Mouse (Mus musculus) left cerebral cortex, adult 8-10 months (tissue): Measurements from ENCODE around the gene Crispld2. TPM values are rescaled to one million over a fixed set of nuclear protein-coding genes. Genes with fewer than 3 reads are reported as not detected.

Source experiments
- DNase-seq, 2 experiments: peaks; one replicate each; pipeline ENCODE4 v3.0.0; 2022; ENCODE audit warnings: low spot score in 2 of 2
- total RNA-seq, 4 experiments: library from RNA; stranded (reverse); gene quantifications; 2 replicates each; pipeline ENCODE4 v1.2.4; 2022

Gene Crispld2
- total RNA-seq, 4 experiments from 2014 or later = 2.3 to 2.9 (median 2.5) TPM

DNA sequence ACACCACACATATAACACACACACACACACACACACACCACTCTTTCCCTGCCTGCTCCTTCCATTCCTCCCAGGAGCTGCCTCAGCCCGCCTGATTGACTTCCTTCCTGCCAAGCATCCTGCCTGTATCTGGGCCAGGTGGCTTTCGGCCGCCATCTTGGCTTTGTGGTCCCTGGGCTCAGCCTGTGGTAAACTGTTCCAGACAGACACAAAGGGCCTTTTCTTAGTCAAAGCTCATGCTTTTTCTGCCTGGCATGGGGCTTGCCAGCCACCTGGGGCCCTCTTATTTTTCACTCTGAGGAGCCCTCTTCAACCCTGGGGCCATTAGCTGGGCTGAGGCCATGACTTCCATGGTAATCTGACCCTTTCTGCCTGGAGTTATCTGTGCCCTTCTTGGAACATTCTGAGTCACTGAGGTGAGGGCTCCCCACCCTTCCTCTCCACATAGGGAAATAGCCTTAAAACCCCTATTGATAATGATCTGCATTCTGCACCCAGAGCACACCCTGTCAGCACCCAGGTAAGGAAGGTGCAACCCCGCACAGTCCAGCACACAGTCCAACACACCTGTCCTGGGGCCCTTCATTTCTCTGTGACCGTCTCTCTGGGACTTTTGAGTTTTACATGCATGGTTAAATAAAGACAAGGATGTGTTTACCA lies 40.4 kb downstream of the Crispld2 start:
- no peak for DNase-seq

DNA sequence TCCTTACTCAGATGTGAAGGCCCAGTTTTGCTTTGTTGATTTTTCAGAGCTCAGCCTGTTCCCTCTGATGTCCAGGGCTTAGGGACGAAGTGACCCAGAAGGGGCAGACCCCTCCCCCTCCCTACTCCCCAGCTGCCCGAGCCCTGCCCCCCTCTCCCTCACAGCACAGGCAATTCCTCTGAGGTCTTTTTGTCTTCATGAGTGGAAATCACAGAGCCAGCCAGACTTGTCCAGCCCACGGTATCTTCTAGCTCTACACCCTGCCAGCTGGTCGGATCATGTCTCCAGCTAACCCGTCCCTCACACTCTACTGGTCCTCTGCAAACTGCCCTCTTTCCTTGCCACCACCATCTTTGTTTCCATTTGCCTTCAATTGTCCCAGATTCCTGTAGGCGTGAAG lies 42.2 kb downstream of the Crispld2 start:
- DNase-seq = no peak

DNA sequence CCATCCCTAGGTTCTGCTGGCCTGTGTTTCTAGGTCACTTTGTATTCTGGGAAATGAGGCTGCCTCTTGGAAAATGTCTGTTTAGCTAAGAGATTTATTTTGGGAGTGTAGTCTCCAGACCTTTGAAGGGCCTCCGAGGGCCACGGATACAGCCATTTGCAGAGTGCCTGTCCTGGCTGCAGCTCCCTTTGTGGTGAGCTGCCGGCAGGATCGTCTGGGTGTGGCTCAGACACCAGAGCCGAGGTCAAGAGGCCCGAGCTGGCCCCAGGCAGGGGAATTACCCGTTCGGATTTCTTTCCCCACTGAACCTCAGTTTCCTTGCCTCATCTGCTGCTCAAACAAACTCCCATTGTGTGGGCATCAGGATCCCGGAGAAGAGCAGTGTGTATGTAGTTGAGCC lies 43.9 kb downstream of the Crispld2 start:
- DNase-seq = no peak

DNA sequence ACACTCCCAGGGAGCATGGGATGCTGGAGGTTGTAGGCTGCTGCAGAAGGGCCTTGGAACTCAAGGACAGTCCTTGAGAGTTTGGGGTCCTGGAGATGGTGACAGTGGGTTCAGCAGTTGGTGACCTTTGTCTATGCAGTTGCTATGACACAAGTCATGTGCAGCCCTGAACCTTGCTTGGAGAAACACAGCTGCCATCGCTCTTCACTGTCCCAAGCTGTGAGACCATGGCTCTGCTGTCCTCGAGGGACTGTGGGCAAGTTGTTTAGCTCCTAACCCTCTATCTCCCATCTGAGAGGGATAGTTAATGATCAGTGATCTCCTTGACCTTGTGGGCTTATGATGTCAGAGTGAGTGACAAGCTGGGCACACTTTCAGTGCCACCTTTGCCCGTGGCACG lies 44.3 kb downstream of the Crispld2 start:
- no peak for DNase-seq

DNA sequence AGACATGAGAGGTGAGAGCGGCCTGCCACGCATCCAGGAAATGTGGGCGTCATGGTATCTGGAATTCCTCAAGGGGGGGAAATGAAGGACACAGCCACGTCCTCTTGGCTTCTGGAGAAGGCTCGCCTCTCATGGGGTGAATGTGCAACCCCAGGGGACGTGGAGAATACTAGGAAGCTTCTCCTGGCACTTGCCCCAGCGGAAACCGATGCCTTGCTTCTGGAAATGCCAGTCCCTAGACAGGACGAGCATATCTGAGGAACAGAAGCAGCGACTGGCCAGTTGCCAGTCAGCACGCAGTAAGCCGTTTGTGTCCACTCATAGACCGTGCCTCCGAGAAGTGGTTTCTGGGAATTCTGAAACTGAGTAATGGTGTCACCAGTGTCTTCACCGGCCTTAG lies 45.0 kb downstream of the Crispld2 start:
- DNase-seq = no peak

DNA sequence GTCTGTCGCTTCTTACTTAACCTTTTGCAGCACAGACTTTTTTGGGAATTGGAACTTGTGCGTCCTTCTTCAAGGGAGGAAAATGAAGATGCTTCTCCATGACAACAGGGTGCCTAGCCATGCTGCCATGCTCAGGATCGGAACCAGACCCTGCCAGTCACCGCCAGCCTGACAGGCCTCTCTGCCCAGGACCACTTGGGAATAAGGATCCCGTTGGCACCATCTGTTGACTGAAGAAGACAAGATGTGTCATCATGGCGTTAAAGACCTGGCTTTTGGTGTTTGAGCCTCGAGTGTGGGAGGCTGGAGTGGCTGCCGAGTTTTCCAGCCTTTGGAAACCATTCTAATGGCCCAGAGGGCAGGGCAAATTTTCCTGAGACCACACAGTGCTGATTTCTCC lies 45.4 kb downstream of the Crispld2 start:
- no peak for DNase-seq

DNA sequence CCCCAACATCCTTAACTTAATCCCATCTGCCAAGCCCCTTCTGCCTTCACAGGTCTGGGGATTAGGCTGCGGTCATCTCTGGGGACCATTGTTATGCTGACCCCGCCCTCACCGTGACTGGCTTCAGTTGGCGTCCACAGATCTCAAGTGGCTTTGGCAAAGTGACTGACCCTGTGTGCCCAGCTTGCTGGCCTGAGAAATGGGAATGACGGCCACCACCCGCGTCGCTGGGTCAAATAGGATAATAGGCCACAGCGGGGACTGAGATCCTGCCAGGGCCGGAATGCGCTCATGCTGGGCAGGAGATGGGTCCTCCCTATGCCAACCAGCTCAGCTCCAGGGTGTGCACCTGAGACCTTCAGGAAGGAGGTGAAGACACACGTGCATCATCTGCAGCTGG lies 46.5 kb downstream of the Crispld2 start:
- no peak for DNase-seq

DNA sequence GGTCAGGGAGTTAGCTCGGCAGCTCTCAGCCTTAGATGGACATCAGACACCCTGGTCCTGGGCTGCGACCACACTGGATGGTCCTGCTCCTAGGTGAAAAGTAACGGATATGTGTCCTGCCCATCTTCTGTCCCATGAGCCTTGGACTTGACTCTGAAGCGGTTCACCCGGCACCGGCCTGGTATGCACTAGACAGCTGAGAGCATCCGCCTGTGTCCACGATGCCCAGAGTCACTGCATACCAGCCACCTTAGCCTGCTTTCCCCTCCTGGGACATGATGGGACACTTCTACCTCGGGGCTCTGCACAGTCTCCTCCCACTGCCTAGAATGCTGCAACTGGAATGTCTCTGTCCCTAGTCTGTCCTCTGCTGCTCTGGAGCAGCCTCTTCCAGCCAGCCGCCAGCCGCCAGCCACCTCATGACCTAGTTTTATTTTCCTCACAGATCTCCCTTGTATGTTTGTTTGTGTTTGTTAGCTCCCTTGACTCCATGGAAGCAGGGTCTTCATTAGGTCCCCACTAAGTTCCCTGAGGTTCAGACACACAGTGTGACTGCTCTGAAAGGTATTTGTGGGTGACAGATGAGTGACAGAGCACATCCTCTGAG lies 47.2 kb downstream of the Crispld2 start:
- no peak for DNase-seq

DNA sequence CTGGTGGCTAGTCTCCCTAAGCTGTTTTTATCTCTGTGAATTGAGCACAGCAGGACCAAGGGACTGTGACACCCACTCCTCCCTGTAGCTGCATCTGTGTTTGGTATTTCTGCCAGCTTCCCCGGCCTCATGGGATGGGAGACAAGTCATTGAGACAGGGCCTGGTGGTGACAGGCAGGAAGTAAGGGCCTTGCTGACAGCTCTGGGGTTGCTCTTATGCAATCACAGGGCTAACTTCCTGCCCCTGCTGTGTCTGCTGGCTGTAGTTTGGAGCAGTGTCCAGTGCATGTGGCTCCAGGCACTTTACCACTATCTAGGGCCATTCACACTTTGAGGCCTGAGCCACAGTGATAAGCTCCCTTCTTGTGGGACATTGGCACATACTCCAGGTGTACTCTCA lies 48.6 kb downstream of the Crispld2 start:
- DNase-seq = peak in 1 of 2 experiments; percentile 39

DNA sequence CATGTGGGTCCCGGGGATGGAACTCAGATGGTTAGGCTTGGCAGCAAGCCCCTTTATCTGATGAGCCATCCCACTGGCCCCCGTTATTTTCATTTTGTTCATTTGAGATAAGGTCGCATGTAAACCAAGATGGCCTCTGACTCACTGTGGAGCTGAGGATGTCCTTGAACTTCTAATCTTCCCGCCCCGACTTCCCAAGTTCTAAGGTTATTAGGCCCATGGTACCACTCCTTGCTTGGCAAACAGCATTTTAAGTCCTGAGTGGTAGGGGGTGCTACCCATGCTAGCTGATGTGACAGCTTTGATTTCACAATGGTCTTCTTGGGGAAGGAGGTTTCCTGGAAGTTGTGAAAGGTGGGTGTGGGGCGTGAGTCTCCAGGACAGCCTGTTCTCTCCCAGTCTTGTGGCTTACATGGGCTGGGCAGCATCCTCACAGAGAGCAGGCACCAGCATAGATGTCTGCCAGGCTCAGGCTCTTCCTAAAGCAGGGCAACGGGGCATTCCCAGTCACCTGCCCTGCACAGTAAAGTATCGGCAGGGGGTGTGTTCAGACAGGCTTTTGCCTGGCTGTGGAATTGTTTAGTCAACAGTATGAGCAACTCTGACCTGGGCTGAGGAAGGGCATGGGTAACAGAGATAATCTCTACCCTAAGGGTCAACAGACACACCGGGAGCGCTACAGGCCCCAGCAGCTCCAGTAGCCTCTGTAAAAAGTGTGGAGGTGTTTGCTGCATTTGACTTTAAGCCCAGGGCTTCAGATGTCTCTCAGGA lies 50.5 kb downstream of the Crispld2 start:
- DNase-seq = no peak

DNA sequence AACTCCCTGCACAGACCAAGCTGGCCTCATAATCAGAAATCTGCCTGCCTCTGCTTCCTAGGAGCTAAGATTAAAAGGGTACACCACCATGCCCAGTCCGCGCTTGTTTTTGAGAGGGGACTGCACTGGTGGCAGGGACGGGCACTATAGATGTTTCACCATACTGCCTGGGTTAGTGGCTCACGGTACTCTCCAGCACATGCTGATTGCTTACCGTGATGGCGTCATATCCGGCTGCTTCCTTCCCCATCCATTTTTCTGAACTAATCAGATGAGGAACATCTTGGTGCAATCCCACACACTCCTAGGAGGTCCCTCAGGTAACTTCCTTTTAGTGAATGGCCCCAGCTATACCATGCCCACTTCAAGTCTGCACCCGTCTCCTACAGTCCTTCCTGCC lies 52.7 kb downstream of the Crispld2 start:
- DNase-seq = no peak

DNA sequence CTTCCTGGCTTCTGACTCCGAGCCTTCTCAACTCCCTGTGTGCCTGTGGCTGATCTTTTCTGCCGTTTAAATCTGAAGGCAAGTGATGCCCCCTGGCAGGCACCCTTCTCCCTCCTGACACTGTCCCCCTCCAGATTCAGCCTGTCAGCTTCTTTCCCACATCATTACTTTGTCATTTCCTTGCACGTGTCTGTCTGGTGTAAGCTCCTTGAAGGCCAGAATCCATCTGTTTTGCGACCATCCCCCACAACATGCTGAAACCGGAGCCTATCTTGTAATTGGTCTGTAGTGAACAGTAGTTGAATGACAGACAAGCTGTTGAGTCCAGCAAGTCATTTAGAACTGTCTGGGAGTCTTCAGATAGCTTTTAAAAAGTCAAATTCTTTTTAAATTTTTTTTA lies 53.2 kb downstream of the Crispld2 start:
- no peak for DNase-seq

DNA sequence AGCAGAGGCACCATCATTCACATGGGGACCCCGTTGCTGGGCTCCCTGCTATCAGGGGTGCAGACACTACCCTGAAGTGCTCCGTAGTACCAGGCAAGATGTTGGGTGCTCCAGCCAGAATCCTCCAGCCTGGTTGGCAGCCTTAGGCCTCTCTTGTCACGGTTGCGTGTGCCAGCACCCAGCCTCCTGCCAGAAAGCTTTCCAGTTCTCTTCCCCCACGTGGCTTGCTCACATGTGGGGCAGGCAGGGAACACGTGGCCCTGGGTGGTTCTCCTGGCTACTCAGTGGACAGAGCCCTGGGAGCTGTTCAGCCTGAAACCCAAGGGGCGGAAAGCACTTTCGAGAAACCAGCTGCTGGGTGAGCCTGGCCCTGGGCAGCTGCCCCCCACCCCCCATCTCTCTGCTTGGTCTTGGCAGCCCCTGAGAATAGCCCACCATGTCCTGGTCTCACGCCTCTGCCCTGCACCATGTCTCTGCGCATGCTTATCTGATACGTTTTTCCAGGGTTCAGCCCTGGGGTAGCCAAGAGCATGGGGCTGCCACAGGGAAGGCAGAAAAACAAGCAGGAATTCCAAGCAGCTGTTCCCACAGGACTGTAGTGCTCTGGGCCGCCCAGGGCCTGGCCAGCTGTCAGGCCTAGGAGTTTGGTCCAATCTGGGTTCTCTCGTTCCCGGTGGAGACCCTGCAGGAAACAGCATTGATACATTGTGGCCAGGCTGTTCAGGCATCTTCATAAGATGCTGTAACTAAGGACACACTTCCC lies 54.2 kb downstream of the Crispld2 start:
- peak; percentile 66 to 92 for DNase-seq

DNA sequence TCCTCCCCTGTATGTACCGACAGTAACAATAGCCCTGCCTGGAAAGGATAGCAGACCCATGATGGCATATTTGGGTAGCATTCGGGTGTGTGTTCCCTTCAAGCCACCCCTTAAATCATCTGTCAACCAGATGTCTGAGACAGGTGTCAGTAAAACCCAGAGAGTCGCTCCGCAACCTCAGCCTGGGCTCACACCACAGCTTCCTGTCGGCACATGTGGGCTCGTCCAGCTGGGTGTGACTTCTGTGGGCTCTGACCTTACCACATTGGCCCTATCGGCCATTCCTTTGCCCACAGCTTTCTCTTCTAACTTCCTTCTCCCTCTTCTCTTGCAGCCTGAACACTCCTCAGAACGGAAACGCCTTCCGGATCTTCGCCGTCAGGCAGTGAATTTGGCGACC lies 57.7 kb downstream of the Crispld2 start:
- DNase-seq = no peak

DNA sequence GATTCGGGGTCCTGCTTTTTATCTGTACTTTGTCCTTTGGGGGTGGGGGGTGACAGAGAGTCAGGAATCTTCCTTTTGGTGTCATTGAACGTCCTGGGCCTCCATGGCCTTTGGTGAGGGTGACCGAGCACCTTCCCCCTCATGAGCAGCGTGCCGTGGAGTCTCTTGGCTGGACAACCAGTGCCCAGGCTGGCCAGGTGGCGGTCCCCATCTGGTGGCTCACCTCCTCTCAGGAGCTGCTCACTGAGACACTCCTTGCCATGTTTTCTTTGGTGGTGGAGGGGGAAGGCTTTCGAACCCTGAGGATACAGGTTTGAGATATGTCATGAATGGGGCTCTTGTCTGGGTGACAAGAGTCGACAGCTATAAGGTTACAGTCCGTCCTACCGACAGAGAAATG lies 58.1 kb downstream of the Crispld2 start:
- DNase-seq = no peak

DNA sequence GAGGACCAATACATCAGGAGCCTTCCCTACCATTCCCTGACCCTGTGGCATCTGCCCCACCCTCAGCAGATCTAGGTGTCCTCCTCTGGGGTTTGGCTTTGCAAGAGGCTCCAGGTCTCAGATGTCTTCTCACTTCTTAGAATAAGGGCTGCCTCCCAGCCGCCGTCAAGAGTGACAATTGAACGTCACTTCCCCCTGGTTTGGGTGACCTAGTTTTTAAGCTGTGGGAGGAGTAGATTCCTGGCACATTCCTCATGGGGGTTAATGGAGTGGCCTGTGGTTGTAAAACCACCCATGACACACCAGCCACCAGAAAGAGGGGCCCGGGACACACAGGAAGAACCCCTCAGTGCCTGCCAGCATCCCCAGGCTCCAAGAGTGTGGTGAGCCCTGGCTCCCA lies 58.8 kb downstream of the Crispld2 start:
- DNase-seq = no peak

DNA sequence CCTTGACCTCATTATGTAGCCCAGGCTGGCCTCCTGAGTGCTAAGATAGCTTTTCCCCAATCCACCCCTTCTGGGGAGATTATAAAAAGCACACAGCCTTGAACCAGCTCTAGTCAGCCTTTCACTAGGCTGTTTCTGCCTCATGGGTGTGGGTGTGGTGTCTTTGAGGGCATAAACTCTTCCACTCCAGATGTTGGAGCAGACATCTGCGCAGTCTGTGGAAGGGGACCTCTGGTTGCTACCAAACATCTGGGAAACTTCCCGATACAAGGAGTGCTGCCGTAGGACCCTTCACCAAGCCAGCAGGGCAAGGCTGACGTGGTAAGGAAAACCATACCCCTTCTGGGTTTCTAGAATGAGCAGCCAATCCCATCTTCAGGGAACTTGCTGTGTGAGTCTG lies 59.7 kb downstream of the Crispld2 start:
- DNase-seq = no peak

DNA sequence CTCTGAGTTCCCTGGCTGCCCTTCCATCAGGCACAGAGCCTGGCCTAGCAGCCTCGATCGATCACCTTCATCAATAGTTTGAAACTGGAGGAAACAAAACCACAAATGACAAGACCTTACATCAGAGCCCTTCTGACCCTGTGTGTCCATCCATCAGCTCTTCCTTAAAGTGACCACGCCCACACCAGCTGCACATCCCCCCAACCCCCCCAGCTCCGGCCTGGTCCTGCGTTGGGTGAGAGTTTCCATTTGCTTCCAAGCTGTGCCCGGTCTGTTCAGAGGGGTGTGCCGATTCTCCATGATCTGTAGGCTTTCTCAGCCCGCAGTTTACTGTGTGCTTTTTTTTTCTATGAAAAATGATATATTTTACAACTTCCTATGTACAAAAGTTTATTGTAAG lies 60.1 kb downstream of the Crispld2 start:
- no peak for DNase-seq

DNA sequence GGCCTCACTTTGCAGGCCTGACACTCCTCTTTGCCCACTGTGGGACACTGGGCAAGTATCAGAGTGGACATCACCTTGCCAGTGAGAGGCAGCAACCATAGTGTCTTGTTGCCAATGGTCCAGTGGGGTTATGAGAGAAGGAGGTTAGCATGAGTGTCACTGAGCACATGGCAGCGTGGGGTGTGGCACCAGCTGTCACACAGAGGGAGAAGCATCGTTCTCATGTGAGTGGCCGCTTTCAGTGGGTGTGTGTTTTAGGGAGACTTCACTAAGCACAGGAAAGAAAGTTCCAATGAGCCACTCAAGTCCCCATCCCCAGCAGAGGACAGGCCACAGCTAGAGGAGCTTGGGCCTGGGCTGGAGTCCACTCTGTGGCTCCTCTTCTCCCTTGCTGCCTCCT lies 62.6 kb downstream of the Crispld2 start:
- DNase-seq = no peak

DNA sequence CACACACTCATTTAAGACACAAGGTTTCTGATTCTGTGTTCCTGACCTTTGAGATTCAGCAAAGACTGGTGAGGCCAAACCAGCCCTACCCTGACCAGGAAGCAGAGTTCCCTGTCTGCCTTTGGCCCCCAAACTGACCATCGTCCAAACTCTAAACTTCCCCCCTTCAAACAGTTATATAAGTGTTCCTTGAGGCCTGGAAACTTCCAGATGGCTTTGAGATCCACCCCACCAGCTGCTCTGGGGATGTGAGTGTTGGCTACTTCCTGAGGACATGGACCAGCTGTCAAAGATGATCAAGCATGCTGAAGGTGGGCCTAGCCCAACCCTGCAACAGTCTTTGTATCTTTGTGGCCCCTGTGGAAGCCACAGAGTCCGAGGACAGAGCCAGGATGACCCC lies 64.8 kb downstream of the Crispld2 start:
- DNase-seq = no peak

DNA sequence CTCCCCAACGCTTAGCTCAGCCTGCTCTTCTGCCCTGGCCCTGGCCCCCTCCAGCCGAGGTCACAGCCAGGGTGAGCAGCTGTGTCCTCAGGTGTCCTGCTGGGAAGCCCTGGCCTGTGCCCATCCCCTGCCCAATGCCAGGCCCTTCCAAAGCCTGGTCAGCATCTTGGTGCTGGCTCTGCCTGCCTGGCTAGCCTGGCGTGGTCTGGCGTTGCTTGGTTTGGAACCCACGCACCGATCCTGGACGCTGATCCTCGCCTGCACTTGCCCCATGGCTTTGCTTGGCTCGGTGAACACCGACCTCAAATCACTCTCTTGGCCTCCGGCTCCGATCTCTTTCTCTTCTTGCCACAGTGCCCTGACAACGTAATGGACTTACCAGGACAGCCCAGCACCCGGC lies 70.5 kb downstream of the Crispld2 start:
- no peak for DNase-seq

DNA sequence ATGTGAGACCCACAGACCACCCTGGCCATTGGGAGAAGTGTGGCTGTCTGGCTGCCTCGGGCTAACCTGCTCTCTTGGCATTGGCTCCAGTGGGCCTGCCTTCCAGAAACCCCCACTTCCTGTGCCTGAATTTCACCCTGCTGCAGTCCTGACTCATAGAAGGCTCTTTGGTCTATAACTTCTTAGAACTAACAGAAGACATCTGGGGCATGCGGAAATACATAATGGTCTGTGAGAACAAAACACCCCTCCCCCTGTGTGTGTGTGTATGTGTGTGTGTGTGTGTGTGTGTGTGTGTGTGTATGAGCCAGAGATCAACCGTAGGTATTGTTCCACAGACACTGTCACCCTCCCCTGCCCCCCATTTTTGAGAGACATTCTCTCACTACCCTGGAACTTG lies 71.1 kb downstream of the Crispld2 start:
- no peak for DNase-seq
